Mouse (Mus musculus): ENCODE data around the gene Rpl37a.

Gene Rpl37a

DNA sequence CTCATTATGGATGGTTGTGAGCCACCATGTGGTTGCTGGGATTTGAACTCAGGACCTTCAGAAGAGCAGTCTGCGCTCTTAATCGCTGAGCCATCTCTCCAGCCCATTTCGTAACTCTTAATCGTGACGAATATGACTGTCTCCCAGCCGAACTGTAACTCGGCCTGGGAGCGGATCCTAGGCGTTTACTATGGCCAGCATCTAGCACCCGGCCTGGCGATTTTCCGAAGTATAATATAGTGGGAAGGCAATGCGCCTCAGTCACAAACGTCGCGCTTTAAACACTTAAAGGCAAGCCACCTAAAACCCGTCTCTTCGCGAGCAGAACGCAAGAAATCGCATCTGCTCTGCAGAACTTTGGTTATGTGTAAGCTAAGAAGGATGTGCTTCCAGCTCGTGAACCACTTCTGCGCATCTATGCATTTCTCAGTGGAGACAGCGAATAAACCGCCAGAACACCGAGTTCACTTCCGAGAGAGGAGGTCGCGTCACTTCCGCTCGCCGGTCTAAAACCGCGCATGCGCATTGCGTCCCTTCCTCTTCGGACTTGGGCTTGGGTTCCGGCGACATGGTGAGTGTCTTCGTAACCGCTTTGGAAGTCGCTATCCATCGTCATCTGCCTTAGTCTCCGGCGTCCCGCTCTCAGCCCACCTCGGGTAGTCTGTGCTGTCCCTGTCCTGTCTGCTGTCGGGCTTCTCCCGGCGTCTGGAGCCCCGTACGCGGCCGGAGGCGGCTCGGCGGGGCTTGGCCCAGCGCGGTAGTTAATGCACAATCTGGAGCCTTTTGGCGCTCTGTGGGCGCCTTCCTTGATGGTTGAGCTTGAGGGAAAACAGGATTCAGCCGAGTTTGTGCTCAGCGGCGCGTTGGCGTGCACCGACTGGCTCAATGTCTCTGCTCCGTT is at the start of gene Rpl37a:
TSS of gene Rpl37a (plus strand) at position 538 of the 901 bp plus-strand sequence.
- peak; percentile 91 to 93 for DNase-seq (ENCODE audit: low read depth in 2 of 2, low spot score in 2 of 2)

DNA sequence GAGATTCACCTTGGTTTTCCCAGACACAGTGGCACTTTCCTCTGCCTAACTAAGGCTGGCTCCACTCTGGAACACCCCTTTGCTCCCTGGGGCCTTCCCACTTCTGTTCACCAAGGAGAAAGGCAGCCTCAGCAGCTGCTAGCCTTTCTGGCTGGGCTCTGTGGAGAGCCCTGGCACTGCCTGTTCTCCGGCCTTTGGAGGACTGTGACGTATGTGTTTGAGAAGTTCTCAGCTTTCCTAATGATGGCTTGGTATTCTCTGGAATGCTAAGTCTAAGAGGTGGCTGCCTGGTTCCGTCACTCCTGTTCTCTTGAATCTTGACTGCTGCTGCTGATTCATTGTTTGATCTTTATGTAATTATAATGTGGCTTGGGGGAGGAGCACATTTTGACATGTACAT is 38.0 kb upstream of the Rpl37a start:
- no peak for DNase-seq (ENCODE audit: low read depth in 2 of 2, low spot score in 2 of 2)

DNA sequence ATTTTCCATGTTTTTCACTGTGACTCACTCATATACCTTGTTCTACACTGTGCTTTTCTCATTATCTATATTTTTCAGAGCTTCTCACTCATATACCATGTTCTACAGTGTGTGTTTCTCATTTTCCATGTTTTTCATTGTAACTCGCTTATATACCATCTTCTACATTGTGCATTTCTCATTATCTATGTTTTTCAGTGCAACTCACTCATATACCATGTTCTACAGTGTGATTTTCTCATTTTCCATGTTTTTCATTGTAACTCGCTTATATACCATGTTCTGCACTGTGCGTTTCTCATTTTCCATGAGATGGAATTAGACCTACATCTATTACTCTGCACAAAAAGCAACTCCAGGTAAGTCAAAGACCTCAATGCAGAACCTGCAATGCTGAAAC is 14.8 kb upstream of the Rpl37a start:
- no peak for DNase-seq (ENCODE audit: low read depth in 2 of 2, low spot score in 2 of 2)

DNA sequence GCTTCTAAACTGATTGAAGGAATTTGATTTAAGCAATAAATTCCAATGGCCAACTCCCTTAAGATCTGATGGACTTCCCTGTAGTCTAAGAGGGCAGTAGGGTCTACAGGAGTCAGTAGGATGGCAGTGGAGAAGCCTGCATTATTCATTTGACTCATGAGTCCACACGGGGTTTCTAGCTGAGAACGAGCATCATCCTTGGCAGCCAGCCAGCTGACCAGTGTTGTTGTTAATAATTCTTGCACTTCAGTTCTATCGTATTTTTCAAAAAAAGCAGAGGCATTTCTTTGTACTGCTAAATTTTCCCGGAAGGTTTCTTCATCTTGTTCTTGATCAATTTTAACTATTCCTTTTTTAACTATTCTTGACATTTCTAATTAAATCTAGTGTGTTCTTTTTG is 12.4 kb upstream of the Rpl37a start:
- DNase-seq (ENCODE audit: low read depth in 2 of 2, low spot score in 2 of 2) = no peak

DNA sequence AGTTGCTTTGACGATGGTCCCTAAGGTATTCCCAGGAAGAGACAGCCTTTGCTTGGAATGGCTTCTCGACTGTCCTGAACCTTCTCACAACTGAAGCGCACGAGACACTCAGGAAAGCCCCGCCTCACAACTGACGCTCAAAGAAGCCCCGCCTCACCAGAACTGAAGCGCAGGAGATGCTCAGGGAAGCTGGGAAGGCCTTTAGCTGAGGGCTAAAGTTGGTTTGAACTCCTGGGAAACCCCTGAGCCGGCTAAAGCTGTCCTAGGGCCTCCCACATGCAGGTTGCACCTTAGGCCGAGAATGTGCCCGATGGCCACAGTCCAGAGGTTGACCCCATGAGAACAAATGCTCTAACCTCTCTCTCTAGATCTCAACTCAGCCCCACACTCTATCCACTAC is 10.6 kb upstream of the Rpl37a start, which contains the start of gene Ankar:
TSS of gene Ankar (minus strand) at position 101 of the 400 bp plus-strand sequence.
- no peak for DNase-seq (ENCODE audit: low read depth in 2 of 2, low spot score in 2 of 2)

DNA sequence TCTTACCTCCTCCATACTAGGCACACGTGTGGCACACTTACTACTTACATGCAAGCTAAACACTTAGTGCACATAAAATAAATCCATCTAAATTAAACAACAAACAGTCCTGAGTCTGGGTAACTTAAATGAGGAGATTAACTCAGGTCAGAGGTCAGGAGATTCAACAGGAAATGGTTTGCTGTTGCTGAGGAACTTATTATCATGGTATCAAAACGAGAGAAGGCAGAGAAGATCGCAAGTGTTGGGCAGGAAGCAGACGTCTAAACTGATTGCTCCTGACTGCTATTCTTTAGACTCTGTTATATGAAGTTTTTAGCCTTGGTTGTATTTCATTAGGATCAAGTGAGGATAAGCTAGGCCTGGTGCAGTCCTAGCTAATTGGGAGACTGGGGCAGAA is 3.6 kb upstream of the Rpl37a start:
- DNase-seq (ENCODE audit: low read depth in 2 of 2, low spot score in 2 of 2) = no peak

DNA sequence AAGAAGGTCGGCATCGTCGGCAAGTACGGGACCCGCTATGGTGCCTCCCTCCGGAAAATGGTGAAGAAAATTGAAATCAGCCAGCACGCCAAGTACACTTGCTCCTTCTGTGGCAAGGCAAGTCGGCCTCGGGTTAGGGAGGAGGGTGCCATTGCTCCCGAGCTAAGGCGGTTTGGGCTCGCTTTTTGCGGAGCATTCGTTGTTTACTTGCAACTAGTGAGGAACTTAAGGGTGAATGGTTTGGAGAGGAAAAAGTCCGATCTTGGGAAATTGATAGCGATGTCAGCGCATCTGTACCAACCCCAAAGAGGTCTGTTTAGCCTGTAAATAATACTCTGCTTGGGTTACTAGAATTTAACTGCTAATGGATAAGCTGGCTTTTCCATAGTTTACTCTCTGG is 594 bp downstream of the Rpl37a start:
- no peak for DNase-seq (ENCODE audit: low read depth in 2 of 2, low spot score in 2 of 2)

DNA sequence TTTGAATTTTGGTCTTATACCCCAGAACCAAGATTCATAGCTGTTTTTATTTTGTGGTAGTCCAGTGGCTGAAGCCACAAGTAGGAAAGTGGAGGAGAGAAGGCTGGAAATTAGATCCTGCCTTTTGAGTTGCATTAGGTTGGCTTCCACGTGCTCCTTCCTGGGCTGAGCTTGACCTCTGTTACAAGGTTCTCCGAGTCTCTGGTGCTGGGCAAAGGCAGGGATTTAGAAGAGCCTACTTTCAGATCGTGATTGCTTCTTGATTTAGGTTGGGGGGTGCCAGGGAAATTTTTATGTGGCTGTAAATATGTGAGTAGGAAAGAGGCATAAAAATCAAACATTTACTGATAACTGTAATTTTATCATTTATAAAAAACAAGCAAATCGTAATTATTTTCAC is 3.5 kb downstream of the Rpl37a start:
- DNase-seq (ENCODE audit: low read depth in 2 of 2, low spot score in 2 of 2) = no peak

DNA sequence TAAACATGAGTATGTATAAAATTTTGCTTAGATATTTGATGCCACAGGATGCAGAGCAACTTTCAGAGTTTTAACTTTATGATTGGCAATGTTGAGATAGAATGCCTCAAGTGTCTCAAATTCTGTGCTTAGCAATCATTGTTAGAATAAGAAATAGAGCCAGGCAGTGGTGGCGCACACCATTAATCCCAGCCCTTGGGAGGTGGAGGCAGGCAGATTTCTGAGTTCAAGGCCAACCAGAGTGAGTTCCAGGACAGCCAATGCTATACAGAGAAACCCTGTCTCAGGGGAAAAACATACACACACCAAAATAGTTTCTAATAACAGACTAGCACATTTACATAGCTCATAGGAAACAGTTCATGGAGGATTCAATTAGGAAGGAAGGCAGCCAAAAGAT is 4.0 kb downstream of the Rpl37a start:
- no peak for DNase-seq (ENCODE audit: low read depth in 2 of 2, low spot score in 2 of 2)

DNA sequence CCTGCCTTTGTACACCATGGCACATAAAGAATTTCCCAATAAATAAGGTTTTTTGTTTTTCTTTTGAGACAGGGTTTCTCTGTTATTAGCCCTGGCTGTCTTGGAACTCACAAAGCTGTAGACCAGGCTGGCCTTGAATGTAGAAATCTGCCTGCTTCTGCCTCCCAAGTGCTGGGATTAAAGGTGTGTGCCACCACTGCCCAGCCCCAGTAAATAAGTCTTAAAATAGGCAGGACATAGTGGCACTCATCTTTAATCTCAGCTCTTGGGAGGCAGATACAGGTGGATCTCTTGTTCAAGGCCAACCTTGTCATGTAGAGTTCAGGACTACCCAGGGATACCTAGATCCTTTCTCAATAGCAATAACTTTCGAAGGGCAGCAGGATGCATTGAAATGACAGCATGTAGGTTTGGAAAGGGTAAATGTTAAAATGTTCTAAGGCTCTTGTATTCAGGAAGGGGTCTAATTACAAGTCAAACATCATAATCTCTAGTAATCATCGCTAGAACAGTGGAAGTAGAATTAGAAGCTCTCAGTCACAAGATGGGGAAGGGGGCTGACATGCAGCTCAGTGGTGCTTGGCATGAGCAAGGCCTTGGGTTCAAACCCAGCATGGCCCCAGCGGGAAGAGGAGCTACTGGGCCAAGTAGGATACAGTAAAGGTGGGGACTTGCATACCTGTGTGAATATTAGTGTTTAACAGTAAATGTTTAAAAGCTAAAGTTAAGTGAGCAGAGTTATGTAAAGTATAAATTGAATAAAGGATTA is 4.7 kb downstream of the Rpl37a start:
- DNase-seq (ENCODE audit: low read depth in 2 of 2, low spot score in 2 of 2) = no peak

DNA sequence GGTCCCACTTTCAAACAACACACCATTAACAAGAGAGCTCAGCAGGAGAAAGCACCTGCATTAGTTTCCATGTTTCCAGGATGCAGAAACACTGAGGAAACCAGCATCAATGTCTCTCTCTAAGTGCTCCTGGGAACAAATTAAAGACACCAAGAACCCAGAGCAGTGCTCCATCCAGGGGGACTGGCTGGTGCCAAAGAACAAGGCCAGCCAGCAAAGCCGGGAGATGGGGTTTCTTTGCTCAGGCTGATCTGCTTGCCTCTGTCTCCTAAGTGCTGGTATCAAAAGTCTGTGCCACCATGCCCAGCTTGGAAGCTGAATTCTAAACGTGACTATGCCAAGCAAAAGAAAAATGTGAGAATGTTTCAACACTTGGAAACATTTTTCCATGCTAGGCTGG is 5.3 kb downstream of the Rpl37a start:
- no peak for DNase-seq (ENCODE audit: low read depth in 2 of 2, low spot score in 2 of 2)

DNA sequence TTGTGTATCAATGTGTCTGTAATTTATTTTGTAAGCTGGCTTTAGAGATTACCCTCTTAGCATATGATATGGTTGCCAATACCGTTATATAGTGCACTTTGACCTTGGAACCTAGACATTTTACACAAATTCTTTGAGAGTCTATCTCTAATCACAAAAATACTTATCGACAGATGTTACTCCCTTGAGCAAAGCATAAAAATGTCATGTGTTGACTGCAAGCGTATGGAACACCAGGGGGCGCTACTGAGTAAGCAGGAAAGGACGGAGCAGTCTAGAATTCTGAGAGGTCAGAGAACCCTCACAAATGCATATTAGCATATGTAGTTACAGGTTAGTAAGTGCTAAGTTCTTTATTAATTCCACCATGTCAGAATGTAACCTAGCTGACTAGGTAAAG is 5.8 kb downstream of the Rpl37a start:
- DNase-seq (ENCODE audit: low read depth in 2 of 2, low spot score in 2 of 2) = peak; percentile 61 to 65

DNA sequence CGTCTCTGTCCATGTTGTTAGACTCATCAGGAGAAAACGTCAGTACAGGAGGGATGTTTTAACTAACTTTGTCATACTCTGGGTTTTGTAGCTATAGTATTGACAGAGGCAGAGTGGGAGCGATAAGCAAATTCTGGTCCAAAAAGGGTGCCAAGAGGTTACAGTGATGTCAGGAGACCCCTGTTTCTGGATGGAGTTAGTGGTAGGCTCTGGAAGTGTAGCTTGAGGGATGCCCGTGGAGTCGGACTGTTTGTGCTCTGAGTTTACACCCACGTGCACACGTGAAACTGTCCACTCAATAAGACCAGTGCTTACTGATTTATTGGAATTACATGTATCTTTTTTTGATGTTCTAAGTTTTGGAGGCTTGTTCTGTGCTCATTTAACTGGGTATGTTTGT is 6.5 kb downstream of the Rpl37a start:
- DNase-seq (ENCODE audit: low read depth in 2 of 2, low spot score in 2 of 2) = no peak

DNA sequence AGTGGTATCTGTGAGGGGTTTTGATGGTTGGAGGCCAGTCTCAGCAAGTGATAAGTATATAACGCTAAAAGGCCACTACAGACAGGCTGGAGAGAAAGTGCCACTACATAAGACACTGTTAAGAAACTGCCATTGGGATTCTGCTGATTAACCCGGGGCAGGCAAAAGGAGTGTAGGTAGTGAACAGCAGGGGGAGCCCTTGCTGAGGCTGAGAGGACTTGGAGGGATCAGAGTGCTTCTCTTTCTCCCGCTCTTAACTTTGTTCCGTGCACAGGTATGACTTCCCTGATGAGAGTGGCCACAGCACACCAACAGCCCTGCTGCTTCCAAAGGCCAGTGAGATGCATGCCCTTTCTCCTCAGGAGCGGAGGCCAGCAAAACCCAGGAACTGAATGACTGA is 7.8 kb downstream of the Rpl37a start:
- DNase-seq (ENCODE audit: low read depth in 2 of 2, low spot score in 2 of 2) = peak in 1 of 2 experiments; percentile 33

DNA sequence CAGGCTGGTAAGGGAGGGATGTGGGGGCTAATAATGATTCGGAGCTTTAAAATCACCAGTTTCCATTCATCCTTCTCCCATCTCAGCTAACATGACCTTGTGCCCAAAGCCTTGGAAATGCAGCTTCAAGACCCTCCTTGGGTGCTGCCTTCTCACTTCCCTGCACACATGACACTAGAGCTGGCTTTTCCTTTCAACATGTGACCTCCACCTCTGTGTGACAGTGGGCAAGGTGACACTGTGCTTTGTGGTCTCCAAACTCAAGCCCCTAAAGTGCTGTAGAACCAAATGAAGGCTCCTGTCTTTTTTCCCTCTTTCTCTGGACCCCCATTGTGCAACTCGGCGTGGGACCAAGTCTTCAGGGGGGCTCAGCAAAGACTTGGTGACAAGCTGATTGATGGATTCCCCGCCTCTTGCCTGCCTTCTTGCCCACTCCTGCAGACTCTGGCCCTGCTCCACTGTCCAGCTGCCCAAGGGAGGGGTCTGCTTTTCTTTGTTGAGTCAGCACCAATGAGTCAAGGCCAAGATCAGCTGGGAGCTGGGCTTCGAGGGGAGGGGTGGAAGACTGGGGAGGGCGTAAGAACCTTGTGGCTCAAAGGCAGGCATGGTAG is 9.1 kb downstream of the Rpl37a start:
- no peak for DNase-seq (ENCODE audit: low read depth in 2 of 2, low spot score in 2 of 2)

DNA sequence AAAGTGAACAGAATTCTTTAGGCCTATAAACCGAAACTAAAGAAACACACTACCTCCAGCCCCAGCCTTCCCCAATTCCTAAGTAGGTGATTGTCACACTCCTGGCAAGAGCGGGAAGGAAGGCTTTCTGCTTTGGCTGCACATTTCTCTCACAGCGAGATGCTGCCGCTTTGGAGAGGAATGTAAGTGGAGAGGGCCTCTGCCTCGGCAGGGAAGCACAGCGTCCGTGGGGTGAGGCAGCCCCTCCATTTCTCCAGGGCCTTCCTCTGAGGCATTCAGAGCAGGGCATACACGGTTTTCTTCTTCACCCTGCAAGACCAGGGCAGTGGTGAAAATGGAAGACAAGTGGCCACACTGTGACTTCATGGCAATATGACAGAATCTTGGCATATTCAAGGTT is 11.6 kb downstream of the Rpl37a start:
- DNase-seq (ENCODE audit: low read depth in 2 of 2, low spot score in 2 of 2) = no peak

DNA sequence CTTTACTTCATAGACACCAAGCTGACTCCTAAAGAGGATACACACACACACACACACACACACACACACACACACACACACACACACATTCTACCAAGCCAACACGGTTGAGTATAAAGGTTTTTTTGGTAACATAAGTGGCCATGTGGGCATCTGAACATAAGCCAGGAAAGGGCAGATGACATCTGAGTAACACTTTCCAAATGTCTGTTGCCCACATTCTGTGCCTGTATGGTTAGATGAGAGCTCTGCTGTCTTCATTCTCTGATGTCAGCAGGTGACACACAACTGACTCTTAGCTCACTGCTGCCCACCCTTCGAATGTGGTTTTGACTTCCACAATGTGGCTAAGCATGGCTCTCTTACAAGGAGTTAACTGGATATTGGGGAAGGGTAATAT is 13.3 kb downstream of the Rpl37a start:
- no peak for DNase-seq (ENCODE audit: low read depth in 2 of 2, low spot score in 2 of 2)

DNA sequence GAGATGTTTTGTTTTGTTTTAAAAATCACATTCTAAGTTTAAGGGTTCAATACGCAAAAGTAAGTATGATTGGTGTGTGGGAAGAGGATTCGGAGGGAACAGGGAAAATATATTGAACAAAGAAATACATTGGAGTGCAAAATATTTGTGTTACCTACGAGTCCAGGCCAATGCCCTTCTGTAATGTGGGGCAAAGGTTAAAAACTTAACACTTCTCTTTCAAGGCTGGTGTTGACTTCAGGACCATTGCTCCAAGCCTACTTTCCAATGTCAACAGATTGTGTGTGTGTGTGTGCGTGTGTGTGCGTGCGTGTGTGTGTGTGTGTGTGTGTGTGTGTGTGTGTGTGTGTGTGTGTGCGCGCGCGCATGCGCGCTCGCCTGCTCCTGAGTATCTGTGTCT is 14.9 kb downstream of the Rpl37a start:
- DNase-seq (ENCODE audit: low read depth in 2 of 2, low spot score in 2 of 2) = no peak

DNA sequence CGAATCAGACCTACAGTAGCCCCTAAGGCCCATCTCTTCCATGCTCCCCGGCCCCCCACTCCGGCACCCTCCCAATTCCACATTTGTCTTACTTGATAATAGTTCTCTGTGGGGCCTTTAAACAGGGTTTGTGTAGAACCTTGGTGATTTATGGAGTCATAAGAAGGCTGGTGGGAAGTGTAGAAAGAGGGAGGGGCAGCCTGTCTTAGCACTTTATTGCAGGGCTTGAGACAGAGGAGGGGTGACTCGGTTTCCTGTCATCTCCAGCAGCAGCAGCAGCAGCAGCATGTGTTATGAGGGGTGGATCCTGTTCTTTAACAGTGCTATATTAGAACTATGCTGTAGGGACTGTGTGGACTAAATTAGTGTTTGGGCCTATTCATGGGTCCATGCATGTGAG is 17.7 kb downstream of the Rpl37a start:
- DNase-seq (ENCODE audit: low read depth in 2 of 2, low spot score in 2 of 2) = no peak

DNA sequence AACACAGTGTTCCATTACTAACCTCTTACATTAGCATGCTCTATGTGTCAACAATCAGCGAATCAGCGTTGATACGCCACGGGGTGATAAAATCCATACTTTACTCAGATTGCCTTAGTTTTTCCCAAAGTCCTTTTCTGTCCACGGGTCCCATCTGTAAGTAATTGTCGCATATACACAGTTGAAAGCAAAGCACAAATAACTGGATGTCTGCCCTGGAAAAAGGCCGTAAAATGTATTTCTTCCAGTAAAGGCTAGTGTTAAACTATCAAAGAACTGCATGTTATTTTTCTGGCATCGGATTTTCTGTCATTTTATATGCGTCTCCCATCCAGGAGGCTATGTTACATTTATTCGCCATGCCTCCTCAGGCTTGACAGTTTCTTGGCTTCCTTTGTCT is 19.0 kb downstream of the Rpl37a start:
- no peak for DNase-seq (ENCODE audit: low read depth in 2 of 2, low spot score in 2 of 2)

DNA sequence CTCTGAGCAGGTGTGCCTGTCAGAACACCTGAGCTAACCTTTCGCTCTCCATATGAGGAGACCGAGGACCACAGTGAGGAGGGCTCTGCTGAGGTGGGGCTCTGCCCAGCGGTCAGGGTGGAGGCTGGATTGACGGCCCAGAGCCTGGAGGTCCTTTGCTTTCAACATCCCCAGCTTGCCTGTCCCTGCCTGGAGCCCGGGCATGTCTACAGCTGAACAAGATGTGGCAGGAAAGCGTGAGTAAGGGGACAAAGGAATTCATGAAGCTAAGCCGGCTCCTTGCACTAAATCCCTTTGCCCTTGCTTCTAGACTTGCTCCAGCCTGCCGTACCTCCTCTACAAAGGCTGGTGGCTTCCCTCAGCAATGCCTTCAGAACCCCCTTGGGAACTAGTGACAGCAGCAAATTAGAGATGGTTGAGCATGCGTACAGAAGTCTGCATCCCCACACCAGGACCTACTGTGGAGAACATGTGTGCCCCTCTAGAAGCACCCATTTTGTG is 22.2 kb downstream of the Rpl37a start:
- DNase-seq (ENCODE audit: low read depth in 2 of 2, low spot score in 2 of 2) = no peak
